Mouse (Mus musculus) stomach, embryonic 16.5 days (tissue): ENCODE results near the gene Lrit3. TPM values are rescaled to one million over a fixed set of nuclear protein-coding genes. Genes with fewer than 3 reads are reported as not detected.

Source experiments
- ATAC-seq: fragments of 200-750 bp; cut with Nextera tagmentation; 2 replicates; pipeline ENCODE4 v1.8.0; 2017; ENCODE audit warnings: moderate number of reproducible peaks, moderate TSS enrichment; ENCODE audit not compliant: insufficient read depth, low FRiP score
- H3K27ac ChIP-seq: fragments of 300-500 bp; sonication (generic); 2 replicates; pipeline ENCODE4 v1.5.1; 2014; ENCODE audit warnings: low read length
- H3K27me3 ChIP-seq: fragments of 300-500 bp; sonication (generic); 2 replicates; pipeline ENCODE4 v1.6.1; 2014; ENCODE audit warnings: low read length, control low read depth, mixed read lengths; ENCODE audit not compliant: control insufficient read depth, insufficient read depth
- H3K36me3 ChIP-seq: fragments of 300-500 bp; sonication (generic); 2 replicates; pipeline ENCODE4 v1.6.1; 2014; ENCODE audit warnings: low read length; ENCODE audit not compliant: control insufficient read depth, insufficient read depth
- H3K4me1 ChIP-seq: fragments of 300-500 bp; sonication (generic); 2 replicates; pipeline ENCODE4 v1.6.1; 2014; ENCODE audit warnings: low read length, control low read depth, mixed read lengths; ENCODE audit not compliant: control insufficient read depth, insufficient read depth
- H3K4me2 ChIP-seq: fragments of 300-500 bp; sonication (generic); 2 replicates; pipeline ENCODE4 v1.6.1; 2014; ENCODE audit warnings: low read depth, low read length, mixed read lengths
- H3K4me3 ChIP-seq: fragments of 300-500 bp; sonication (generic); replicated peaks from 2 replicates; pipeline ENCODE4 v1.5.1; 2014; ENCODE audit warnings: mild to moderate bottlenecking, low read length
- H3K9ac ChIP-seq: fragments of 300-500 bp; sonication (generic); 2 replicates; pipeline ENCODE4 v1.6.1; 2014; ENCODE audit warnings: low read length
- H3K9me3 ChIP-seq: fragments of 300-500 bp; sonication (generic); replicated peaks from 2 replicates; pipeline ENCODE4 v1.6.1; 2016; ENCODE audit warnings: low read length, control low read depth; ENCODE audit not compliant: control insufficient read depth
- WGBS: fragments of 180-500 bp; shearing (Covaris S2); extraction: QIAGEN DNeasy Blood & Tissue Kit; methylation state at CpG from one replicate; pipeline ENCODE4 v1.1.7; 2014; 5-methylcytosine and 5-hydroxymethylcytosine counted together
- polyA plus RNA-seq: library from polyadenylated mRNA; unstranded; fragments of >200 nt; fragmentation: Nextera tagmentation; extraction: Ambion mirVana; gene quantifications from 2 replicates; pipeline ENCODE4 v1.2.1, GENCODE M21; 2015

Gene Lrit3
- polyA plus RNA-seq, 1 experiment from 2014 or later = not detected

DNA sequence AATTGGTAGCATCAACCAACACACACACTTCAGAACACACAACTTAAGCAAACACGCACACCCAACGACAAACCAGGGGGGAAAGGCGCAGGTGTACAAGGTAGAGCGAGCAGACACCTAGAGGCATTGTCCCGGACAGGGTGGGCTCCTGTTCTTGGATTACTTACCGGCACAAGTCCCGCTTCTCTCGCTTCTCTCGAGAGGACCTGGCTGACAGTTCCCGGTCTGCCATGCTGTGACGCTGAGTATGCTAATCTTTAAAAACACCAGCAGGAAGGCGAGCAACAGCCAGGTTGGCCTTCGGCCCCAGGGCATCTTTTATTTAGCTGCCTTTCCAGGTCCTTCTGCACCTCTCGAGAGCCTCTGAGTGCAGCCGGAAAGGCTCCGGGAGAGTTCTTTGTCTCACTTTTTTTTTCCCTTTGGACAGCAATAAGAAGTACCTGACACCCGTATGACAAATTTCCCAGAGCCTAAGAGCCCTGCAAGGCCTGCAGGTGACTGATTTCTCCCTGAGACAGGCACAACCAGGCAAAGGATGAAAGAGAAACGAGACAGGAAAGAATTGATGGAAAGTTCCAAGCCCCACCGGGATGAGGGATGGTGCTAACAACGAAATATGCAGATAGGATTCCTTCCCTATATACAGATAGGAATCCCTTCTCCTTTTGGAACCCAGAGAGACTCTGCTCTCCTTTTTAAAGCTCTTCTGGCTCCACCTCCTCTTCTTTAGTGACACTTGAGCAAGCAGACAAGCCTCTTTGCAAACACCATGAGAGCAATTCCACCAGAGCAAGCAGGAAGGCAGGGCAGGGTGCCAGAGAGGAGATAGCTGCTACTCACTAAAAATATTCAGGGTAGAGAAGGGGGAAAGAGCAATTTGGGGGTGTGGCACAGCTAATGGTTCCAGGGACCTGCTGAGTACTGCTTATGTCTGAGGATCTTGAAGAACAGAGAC lies 48.9 kb downstream of the Lrit3 start, which contains the start of gene Egf:
TSS of gene Egf (minus strand) at position 667 of the 955 bp plus-strand sequence.
- Histone ChIP-seq H3K9ac (peak within 1 kb of the TSS; percentile 54), H3K4me2 (peak within 1 kb of the TSS; percentile 60), H3K27me3 (no peaks in the 10 kb centered on the region), H3K4me1 (peaks cover 8% of the 10 kb centered on the region; the same call in 1 of the 2 replicates), H3K36me3 (no peaks in the 10 kb centered on the region), H3K4me3 (peak within 1 kb of the TSS; percentile 20), H3K9me3 (0 out of 2 replicates have a peak, but pooled peaks cover 2% of the 10 kb centered on the region), H3K27ac (no peak within 1 kb of the TSS; the same call in 1 of the 2 replicates)
- WGBS = 7% methylated on average over 20 of the region's 20 CpGs
- no peak for ATAC-seq

DNA sequence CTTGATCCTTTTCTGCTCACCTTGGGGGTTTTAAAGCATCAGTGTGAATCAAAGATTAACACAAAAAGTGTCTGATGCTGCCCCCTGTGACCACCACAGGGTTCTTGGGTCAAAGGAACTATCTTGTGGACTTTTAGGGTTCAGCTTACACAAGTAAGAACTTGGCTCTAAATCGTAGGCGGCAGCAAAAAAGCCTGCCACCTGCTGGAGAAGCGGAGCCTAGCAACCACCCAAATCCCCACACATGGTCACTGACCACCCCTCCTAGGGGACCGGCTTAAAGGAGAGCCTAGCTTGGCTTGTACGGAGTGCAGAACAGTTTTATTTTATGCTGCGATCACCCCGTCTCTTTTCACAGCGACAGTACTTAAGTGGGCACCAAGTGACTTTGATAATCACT lies 59.0 kb downstream of the Lrit3 start:
- H3K9me3 ChIP-seq = no peaks in the 10 kb centered on the region
- 56% methylated on average over 8 of the region's 8 CpGs for WGBS
- H3K4me2 ChIP-seq = no peak overlapping the region
- H3K27me3 ChIP-seq = no peaks in the 10 kb centered on the region; the same call in 1 of the 2 replicates
- ATAC-seq = no peak
- H3K27ac ChIP-seq = no peak overlapping the region
- H3K4me3 ChIP-seq = no peak overlapping the region
- H3K9ac ChIP-seq = no peak overlapping the region
- H3K4me1 ChIP-seq = no peaks in the 10 kb centered on the region
- no peaks in the 10 kb centered on the region for H3K36me3 ChIP-seq

DNA sequence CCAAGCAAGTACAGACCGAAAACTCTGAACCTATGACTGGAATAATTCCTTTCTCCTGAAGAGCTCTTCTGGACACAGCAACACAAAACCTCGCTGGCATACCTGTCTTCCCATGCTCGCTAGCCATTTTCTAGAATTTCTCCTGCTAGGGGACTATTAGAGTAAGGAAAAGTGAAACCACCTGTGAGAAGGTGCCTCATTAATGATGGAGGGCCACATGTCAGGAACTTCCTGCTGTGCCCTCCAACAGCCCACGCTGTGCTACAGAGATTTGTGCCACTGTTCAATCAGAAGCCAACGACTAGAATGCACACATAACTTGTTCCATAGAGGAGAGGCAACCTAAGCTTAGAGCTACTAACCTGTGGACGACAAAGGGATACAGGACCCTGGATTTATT lies 61.0 kb downstream of the Lrit3 start:
- H3K36me3 ChIP-seq = no peaks in the 10 kb centered on the region
- ATAC-seq = no peak
- no peaks in the 10 kb centered on the region; the same call in 1 of the 2 replicates for H3K27me3 ChIP-seq
- no peak overlapping the region for H3K27ac ChIP-seq
- H3K9ac ChIP-seq = no peak overlapping the region
- no peak overlapping the region for H3K4me3 ChIP-seq
- 78% methylated on average over 6 of the region's 6 CpGs for WGBS
- no peak overlapping the region for H3K4me2 ChIP-seq
- no peaks in the 10 kb centered on the region for H3K4me1 ChIP-seq
- no peaks in the 10 kb centered on the region for H3K9me3 ChIP-seq

- Histone ChIP-seq H3K9me3 (no peaks in the 10 kb centered on the region), H3K9ac (no peak overlapping the region), H3K27me3 (no peaks in the 10 kb centered on the region), H3K36me3 (no peaks in the 10 kb centered on the region), H3K4me2 (no peak overlapping the region), H3K4me1 (no peaks in the 10 kb centered on the region), H3K4me3 (no peak overlapping the region), H3K27ac (no peak overlapping the region)
- 74% methylated on average over 16 of the region's 16 CpGs for WGBS
- no peak for ATAC-seq
These were observed 65.3 kb downstream of the Lrit3 start for GRCm38 (mm10) chr3:129738291-129739183.

Other genes with a start within 250 kb of the Lrit3 start
- gene Egf, start 48.7 kb downstream of the Lrit3 start, polyA plus RNA-seq = 1.5 and 2.2 TPM in 2 replicates
- 0.16 TPM in 1 of 2 replicates, not detected in the other for gene Rrh, start 18.6 kb upstream of the Lrit3 start, polyA plus RNA-seq
- 42.9 and 44.5 TPM in 2 replicates for gene Gar1, start 27.4 kb upstream of the Lrit3 start, polyA plus RNA-seq
- gene Cfi, start 31.9 kb upstream of the Lrit3 start, polyA plus RNA-seq = 103 and 125 TPM in 2 replicates
- 49.4 and 56.0 TPM in 2 replicates for gene Pla2g12a, start 74.6 kb upstream of the Lrit3 start, polyA plus RNA-seq
- 107 TPM in 2 replicates for gene Casp6, start 97.4 kb upstream of the Lrit3 start, polyA plus RNA-seq
- 6.0 and 6.1 TPM in 2 replicates for gene Mcub, start 166.2 kb upstream of the Lrit3 start, polyA plus RNA-seq